Mouse (Mus musculus): ENCODE data around the gene Acsl1. TPM values are rescaled to one million over a fixed set of nuclear protein-coding genes. Genes with fewer than 3 reads are reported as not detected.

Gene Acsl1
- polyA plus RNA-seq, 1 experiment from 2014 or later, result 9.8 TPM

GRCm38 (mm10) chr8:46479794-46480532 is 9.1 kb downstream of the Acsl1 start:
- no peaks in the 10 kb centered on the region for H3K36me3 ChIP-seq (ENCODE audit: control insufficient read depth, insufficient read depth, low read length)
- no peak overlapping the region for H3K27ac ChIP-seq (ENCODE audit: low read depth, low read length)
- H3K9me3 ChIP-seq (ENCODE audit: control insufficient read depth, low read length), result no peaks in the 10 kb centered on the region
- no peak overlapping the region for H3K4me3 ChIP-seq (ENCODE audit: low read depth, low read length)
- no peaks in the 10 kb centered on the region for H3K4me1 ChIP-seq (replicated peaks; ENCODE audit: control insufficient read depth, insufficient read depth, low read length)
- H3K9ac ChIP-seq (ENCODE audit: low read depth, low read length), result no peak overlapping the region
- DNase-seq (ENCODE audit: low spot score) (no peak), ATAC-seq (ENCODE audit: low FRiP score) (no peak)
- 67% methylated on average over 7 of the region's 7 CpGs for WGBS
- H3K27me3 ChIP-seq (ENCODE audit: control insufficient read depth, insufficient read depth, low read length), result no peaks in the 10 kb centered on the region
- no peak overlapping the region for H3K4me2 ChIP-seq (replicated peaks; ENCODE audit: low read depth, low read length)

- Histone ChIP-seq H3K4me1 (replicated peaks; ENCODE audit: control insufficient read depth, insufficient read depth, low read length) (no peaks in the 10 kb centered on the region), H3K9me3 (ENCODE audit: control insufficient read depth, low read length) (no peaks in the 10 kb centered on the region), H3K27me3 (ENCODE audit: control insufficient read depth, insufficient read depth, low read length) (no peaks in the 10 kb centered on the region), H3K9ac (ENCODE audit: low read depth, low read length) (no peak overlapping the region), H3K27ac (ENCODE audit: low read depth, low read length) (no peak overlapping the region), H3K4me3 (ENCODE audit: low read depth, low read length) (no peak overlapping the region), H3K36me3 (ENCODE audit: control insufficient read depth, insufficient read depth, low read length) (no peaks in the 10 kb centered on the region), H3K4me2 (replicated peaks; ENCODE audit: low read depth, low read length) (no peak overlapping the region)
- DNase-seq (ENCODE audit: low spot score), result no peak
- no peak for ATAC-seq (ENCODE audit: low FRiP score)
- 75% methylated on average over 6 of the region's 6 CpGs for WGBS
Measured at GRCm38 (mm10) chr8:46480533-46480900, 9.7 kb downstream of the Acsl1 start.

- Histone ChIP-seq H3K27ac (ENCODE audit: low read depth, low read length) (no peak overlapping the region), H3K36me3 (ENCODE audit: control insufficient read depth, insufficient read depth, low read length) (no peaks in the 10 kb centered on the region), H3K9ac (ENCODE audit: low read depth, low read length) (no peak overlapping the region), H3K4me1 (replicated peaks; ENCODE audit: control insufficient read depth, insufficient read depth, low read length) (no peaks in the 10 kb centered on the region), H3K9me3 (ENCODE audit: control insufficient read depth, low read length) (no peaks in the 10 kb centered on the region), H3K27me3 (ENCODE audit: control insufficient read depth, insufficient read depth, low read length) (no peaks in the 10 kb centered on the region), H3K4me3 (ENCODE audit: low read depth, low read length) (no peak overlapping the region), H3K4me2 (replicated peaks; ENCODE audit: low read depth, low read length) (no peak overlapping the region)
- ATAC-seq (ENCODE audit: low FRiP score) (no peak), DNase-seq (ENCODE audit: low spot score) (no peak)
- WGBS, result 88% methylated on average over 4 of the region's 4 CpGs
Measured at GRCm38 (mm10) chr8:46482771-46483170, 11.9 kb downstream of the Acsl1 start.

- no peak overlapping the region for H3K4me2 ChIP-seq (replicated peaks; ENCODE audit: low read depth, low read length)
- no peak overlapping the region for H3K4me3 ChIP-seq (ENCODE audit: low read depth, low read length)
- no peak overlapping the region for H3K9ac ChIP-seq (ENCODE audit: low read depth, low read length)
- no peaks in the 10 kb centered on the region for H3K4me1 ChIP-seq (replicated peaks; ENCODE audit: control insufficient read depth, insufficient read depth, low read length)
- 87% methylated on average over 4 of the region's 4 CpGs for WGBS
- no peak for DNase-seq (ENCODE audit: low spot score)
- H3K36me3 ChIP-seq (ENCODE audit: control insufficient read depth, insufficient read depth, low read length), result no peaks in the 10 kb centered on the region
- no peaks in the 10 kb centered on the region for H3K9me3 ChIP-seq (ENCODE audit: control insufficient read depth, low read length)
- no peak overlapping the region for H3K27ac ChIP-seq (ENCODE audit: low read depth, low read length)
- ATAC-seq (ENCODE audit: low FRiP score), result no peak
- no peaks in the 10 kb centered on the region for H3K27me3 ChIP-seq (ENCODE audit: control insufficient read depth, insufficient read depth, low read length)
Measured at GRCm38 (mm10) chr8:46483247-46483646, 12.4 kb downstream of the Acsl1 start.

- H3K9me3 ChIP-seq (ENCODE audit: control insufficient read depth, low read length), result no peaks in the 10 kb centered on the region
- no peak overlapping the region for H3K4me3 ChIP-seq (ENCODE audit: low read depth, low read length)
- H3K4me2 ChIP-seq (replicated peaks; ENCODE audit: low read depth, low read length), result no peak overlapping the region
- H3K9ac ChIP-seq (ENCODE audit: low read depth, low read length), result no peak overlapping the region
- 41% methylated on average over 4 of the region's 4 CpGs for WGBS
- no peak for DNase-seq (ENCODE audit: low spot score)
- H3K27ac ChIP-seq (ENCODE audit: low read depth, low read length), result no peak overlapping the region
- no peaks in the 10 kb centered on the region for H3K36me3 ChIP-seq (ENCODE audit: control insufficient read depth, insufficient read depth, low read length)
- no peaks in the 10 kb centered on the region for H3K27me3 ChIP-seq (ENCODE audit: control insufficient read depth, insufficient read depth, low read length)
- H3K4me1 ChIP-seq (replicated peaks; ENCODE audit: control insufficient read depth, insufficient read depth, low read length), result no peaks in the 10 kb centered on the region
- ATAC-seq (ENCODE audit: low FRiP score), result no peak
Measured at GRCm38 (mm10) chr8:46484077-46484476, 13.2 kb downstream of the Acsl1 start.

GRCm38 (mm10) chr8:46484931-46485463 is 14.2 kb downstream of the Acsl1 start:
- Histone ChIP-seq H3K9me3 (ENCODE audit: control insufficient read depth, low read length) (no peaks in the 10 kb centered on the region), H3K9ac (ENCODE audit: low read depth, low read length) (no peak overlapping the region), H3K4me3 (ENCODE audit: low read depth, low read length) (no peak overlapping the region), H3K4me1 (replicated peaks; ENCODE audit: control insufficient read depth, insufficient read depth, low read length) (no peaks in the 10 kb centered on the region), H3K4me2 (replicated peaks; ENCODE audit: low read depth, low read length) (no peak overlapping the region), H3K27ac (ENCODE audit: low read depth, low read length) (no peak overlapping the region), H3K27me3 (ENCODE audit: control insufficient read depth, insufficient read depth, low read length) (no peaks in the 10 kb centered on the region), H3K36me3 (ENCODE audit: control insufficient read depth, insufficient read depth, low read length) (no peaks in the 10 kb centered on the region)
- WGBS, result 94% methylated on average over 8 of the region's 8 CpGs
- DNase-seq (ENCODE audit: low spot score) (no peak), ATAC-seq (ENCODE audit: low FRiP score) (no peak)

GRCm38 (mm10) chr8:46488085-46488561 is 17.3 kb downstream of the Acsl1 start:
- DNase-seq (ENCODE audit: low spot score) (no peak), ATAC-seq (ENCODE audit: low FRiP score) (no peak)
- Histone ChIP-seq H3K27ac (ENCODE audit: low read depth, low read length) (no peak overlapping the region), H3K4me2 (replicated peaks; ENCODE audit: low read depth, low read length) (no peak overlapping the region), H3K4me3 (ENCODE audit: low read depth, low read length) (no peak overlapping the region), H3K9me3 (ENCODE audit: control insufficient read depth, low read length) (no peaks in the 10 kb centered on the region), H3K27me3 (ENCODE audit: control insufficient read depth, insufficient read depth, low read length) (no peaks in the 10 kb centered on the region), H3K36me3 (ENCODE audit: control insufficient read depth, insufficient read depth, low read length) (no peaks in the 10 kb centered on the region), H3K4me1 (replicated peaks; ENCODE audit: control insufficient read depth, insufficient read depth, low read length) (no peaks in the 10 kb centered on the region), H3K9ac (ENCODE audit: low read depth, low read length) (no peak overlapping the region)
- 39% methylated on average over 7 of the region's 7 CpGs for WGBS

GRCm38 (mm10) chr8:46489196-46489595 is 18.4 kb downstream of the Acsl1 start:
- WGBS, result 83% methylated on average over 1 of the region's 1 CpGs
- no peaks in the 10 kb centered on the region for H3K27me3 ChIP-seq (ENCODE audit: control insufficient read depth, insufficient read depth, low read length)
- H3K9me3 ChIP-seq (ENCODE audit: control insufficient read depth, low read length), result no peaks in the 10 kb centered on the region
- no peaks in the 10 kb centered on the region for H3K4me1 ChIP-seq (replicated peaks; ENCODE audit: control insufficient read depth, insufficient read depth, low read length)
- H3K4me2 ChIP-seq (replicated peaks; ENCODE audit: low read depth, low read length), result no peak overlapping the region
- no peak overlapping the region for H3K4me3 ChIP-seq (ENCODE audit: low read depth, low read length)
- no peaks in the 10 kb centered on the region for H3K36me3 ChIP-seq (ENCODE audit: control insufficient read depth, insufficient read depth, low read length)
- DNase-seq (ENCODE audit: low spot score) (no peak), ATAC-seq (ENCODE audit: low FRiP score) (no peak)
- H3K27ac ChIP-seq (ENCODE audit: low read depth, low read length), result no peak overlapping the region
- no peak overlapping the region for H3K9ac ChIP-seq (ENCODE audit: low read depth, low read length)

GRCm38 (mm10) chr8:46490250-46490649 is 19.4 kb downstream of the Acsl1 start:
- H3K36me3 ChIP-seq (ENCODE audit: control insufficient read depth, insufficient read depth, low read length), result no peaks in the 10 kb centered on the region
- H3K9ac ChIP-seq (ENCODE audit: low read depth, low read length), result no peak overlapping the region
- no peak overlapping the region for H3K4me3 ChIP-seq (ENCODE audit: low read depth, low read length)
- no peak for ATAC-seq (ENCODE audit: low FRiP score)
- H3K27me3 ChIP-seq (ENCODE audit: control insufficient read depth, insufficient read depth, low read length), result no peaks in the 10 kb centered on the region
- 95% methylated on average over 8 of the region's 8 CpGs for WGBS
- H3K4me2 ChIP-seq (replicated peaks; ENCODE audit: low read depth, low read length), result no peak overlapping the region
- H3K27ac ChIP-seq (ENCODE audit: low read depth, low read length), result no peak overlapping the region
- no peaks in the 10 kb centered on the region for H3K9me3 ChIP-seq (ENCODE audit: control insufficient read depth, low read length)
- DNase-seq (ENCODE audit: low spot score), result no peak
- no peaks in the 10 kb centered on the region for H3K4me1 ChIP-seq (replicated peaks; ENCODE audit: control insufficient read depth, insufficient read depth, low read length)
